Mouse (Mus musculus): ENCODE measurements around the gene Med26. TPM values are rescaled to one million over a fixed set of nuclear protein-coding genes. Genes with fewer than 3 reads are reported as not detected.
A peak's percentile ranks its signal among the peaks of the same experiment; 100 is the strongest.

Gene Med26
- polyA plus RNA-seq, 1 experiment, result 16.5 TPM

GRCm38 (mm10) chr8:72485456-72486199 lies 62.4 kb downstream of the Med26 start:
- DNase-seq (ENCODE audit: low read depth), result no peak
- TF ChIP-seq POLR2A (IDR thresholded peaks at IDR 0.05; ENCODE audit: borderline replicate concordance, extremely low read depth, insufficient read depth, insufficient read length, poor library complexity, severe bottlenecking) (no peak), CTCF (IDR thresholded peaks at IDR 0.05; ENCODE audit: borderline replicate concordance, extremely low read depth, insufficient read depth, insufficient read length) (no peak)

GRCm38 (mm10) chr8:72474826-72475546 lies 73.1 kb downstream of the Med26 start, which contains the start of gene Cherp:
TSS of gene Cherp (minus strand) at chr8:72475226.
- peak; percentile 100 for DNase-seq (ENCODE audit: low read depth)
- TF ChIP-seq CTCF (IDR thresholded peaks at IDR 0.05; ENCODE audit: borderline replicate concordance, extremely low read depth, insufficient read depth, insufficient read length) (no peak), POLR2A (IDR thresholded peaks at IDR 0.05; ENCODE audit: borderline replicate concordance, extremely low read depth, insufficient read depth, insufficient read length, poor library complexity, severe bottlenecking) (peak; percentile 55)

DNA sequence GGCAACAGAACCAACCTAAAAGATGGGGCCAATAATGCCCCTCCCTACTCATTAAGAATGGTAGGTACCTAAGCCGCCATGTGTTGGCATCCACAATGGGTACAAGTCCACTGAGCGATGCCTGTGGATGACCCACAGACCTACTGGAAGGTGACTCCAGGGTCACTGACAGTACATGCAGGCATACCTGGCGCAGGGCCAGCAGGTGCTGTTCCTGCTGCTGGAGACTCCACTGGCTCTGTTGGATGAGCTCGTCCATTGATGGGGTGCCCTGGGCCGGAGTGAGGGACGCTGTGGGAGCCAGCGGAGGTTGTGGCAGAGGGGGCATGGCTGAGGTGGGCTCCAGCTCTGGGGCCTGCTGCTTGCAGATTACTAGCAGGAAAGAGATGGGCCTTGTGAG lies 77.4 kb downstream of the Med26 start:
- no peak for DNase-seq (ENCODE audit: low read depth)
- TF ChIP-seq CTCF (IDR thresholded peaks at IDR 0.05; ENCODE audit: borderline replicate concordance, extremely low read depth, insufficient read depth, insufficient read length) (no peak), POLR2A (IDR thresholded peaks at IDR 0.05; ENCODE audit: borderline replicate concordance, extremely low read depth, insufficient read depth, insufficient read length, poor library complexity, severe bottlenecking) (no peak)

- no peak for DNase-seq (ENCODE audit: low read depth)
- TF ChIP-seq CTCF (IDR thresholded peaks at IDR 0.05; ENCODE audit: borderline replicate concordance, extremely low read depth, insufficient read depth, insufficient read length), result no peak
- no peak for TF ChIP-seq POLR2A (IDR thresholded peaks at IDR 0.05; ENCODE audit: borderline replicate concordance, extremely low read depth, insufficient read depth, insufficient read length, poor library complexity, severe bottlenecking)
Measured at GRCm38 (mm10) chr8:72469984-72470383, 78.1 kb downstream of the Med26 start.

- TF ChIP-seq CTCF (IDR thresholded peaks at IDR 0.05; ENCODE audit: borderline replicate concordance, extremely low read depth, insufficient read depth, insufficient read length), result no peak
- no peak for TF ChIP-seq POLR2A (IDR thresholded peaks at IDR 0.05; ENCODE audit: borderline replicate concordance, extremely low read depth, insufficient read depth, insufficient read length, poor library complexity, severe bottlenecking)
- no peak for DNase-seq (ENCODE audit: low read depth)
Measured at GRCm38 (mm10) chr8:72469243-72469642, 78.8 kb downstream of the Med26 start.

- DNase-seq (ENCODE audit: low read depth), result no peak
- TF ChIP-seq POLR2A (IDR thresholded peaks at IDR 0.05; ENCODE audit: borderline replicate concordance, extremely low read depth, insufficient read depth, insufficient read length, poor library complexity, severe bottlenecking), result no peak
Measured at GRCm38 (mm10) chr8:72464211-72464610, 83.9 kb downstream of the Med26 start.

DNA sequence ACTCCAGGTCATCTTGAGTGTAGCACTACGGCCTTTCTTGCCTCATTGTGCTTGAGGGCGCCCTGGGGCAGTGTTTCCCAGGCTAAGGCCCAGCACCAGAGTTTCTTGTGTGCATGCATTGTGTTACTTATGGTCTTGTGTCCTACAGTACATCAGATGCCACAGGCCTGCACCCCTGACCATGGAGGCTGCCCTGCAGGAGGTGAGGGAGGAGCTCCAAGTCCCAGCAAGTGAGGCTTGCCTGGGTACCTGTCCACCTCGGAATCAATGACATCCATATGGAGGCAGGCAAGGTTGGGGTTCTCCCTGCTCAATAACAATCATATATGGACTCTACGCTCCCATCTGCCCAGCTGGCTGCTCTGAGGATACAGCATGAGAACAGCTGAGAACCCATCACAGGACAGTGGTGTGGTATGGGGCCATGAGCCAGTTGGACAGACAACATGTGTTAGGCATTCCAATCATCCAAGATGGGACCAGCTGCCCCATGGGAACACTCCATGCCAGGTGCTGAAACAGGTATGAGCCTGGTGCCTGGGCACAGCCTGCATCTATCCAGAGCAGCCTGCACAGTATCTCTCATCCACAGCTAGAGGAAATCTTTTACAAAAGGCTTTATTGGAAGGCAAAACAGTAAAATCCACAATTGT lies 88.1 kb downstream of the Med26 start:
- TF ChIP-seq CTCF (IDR thresholded peaks at IDR 0.05; ENCODE audit: borderline replicate concordance, extremely low read depth, insufficient read depth, insufficient read length) (no peak), POLR2A (IDR thresholded peaks at IDR 0.05; ENCODE audit: borderline replicate concordance, extremely low read depth, insufficient read depth, insufficient read length, poor library complexity, severe bottlenecking) (no peak)
- no peak for DNase-seq (ENCODE audit: low read depth)

DNA sequence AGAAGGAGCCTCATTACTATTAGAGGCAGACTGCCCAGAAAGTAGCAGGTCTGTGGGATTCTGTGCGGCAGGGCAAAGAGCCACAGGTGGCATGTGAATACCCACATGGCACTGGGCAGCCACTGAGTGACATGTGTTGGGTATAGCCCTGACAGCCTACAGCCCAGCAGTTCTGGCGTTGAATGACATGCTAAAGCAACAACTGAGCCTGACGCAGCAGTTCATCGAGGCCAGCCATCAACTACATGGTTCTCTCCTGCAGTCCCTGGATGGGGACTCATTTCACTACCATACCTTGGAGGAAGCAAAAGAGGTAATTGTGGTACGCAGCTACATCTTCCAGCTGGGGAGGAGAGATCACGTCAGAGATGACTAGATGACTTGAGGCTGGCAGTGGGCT lies 89.6 kb downstream of the Med26 start:
- TF ChIP-seq CTCF (IDR thresholded peaks at IDR 0.05; ENCODE audit: borderline replicate concordance, extremely low read depth, insufficient read depth, insufficient read length) (no peak), POLR2A (IDR thresholded peaks at IDR 0.05; ENCODE audit: borderline replicate concordance, extremely low read depth, insufficient read depth, insufficient read length, poor library complexity, severe bottlenecking) (no peak)
- DNase-seq (ENCODE audit: low read depth), result no peak

DNA sequence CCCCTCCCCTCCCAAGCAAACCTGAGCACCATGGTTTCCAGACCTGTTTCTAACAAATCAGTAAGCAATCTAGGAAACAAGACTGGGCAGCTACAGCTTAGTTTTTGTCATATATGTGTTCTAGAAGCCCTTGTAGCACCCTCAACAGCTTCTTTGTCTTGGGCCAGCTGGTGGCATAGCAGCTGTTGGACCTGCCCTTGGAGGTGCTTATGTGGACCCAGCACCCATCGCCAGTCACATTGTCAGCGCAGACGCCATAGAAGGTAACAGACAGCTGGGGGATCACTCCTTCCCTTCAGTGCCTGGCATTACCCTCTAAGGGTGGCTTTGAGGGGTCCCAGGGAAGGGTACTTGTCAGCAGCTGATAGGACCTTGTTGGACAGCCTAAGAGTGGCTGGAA lies 90.3 kb downstream of the Med26 start:
- no peak for TF ChIP-seq CTCF (IDR thresholded peaks at IDR 0.05; ENCODE audit: borderline replicate concordance, extremely low read depth, insufficient read depth, insufficient read length)
- TF ChIP-seq POLR2A (IDR thresholded peaks at IDR 0.05; ENCODE audit: borderline replicate concordance, extremely low read depth, insufficient read depth, insufficient read length, poor library complexity, severe bottlenecking), result no peak
- DNase-seq (ENCODE audit: low read depth), result no peak

DNA sequence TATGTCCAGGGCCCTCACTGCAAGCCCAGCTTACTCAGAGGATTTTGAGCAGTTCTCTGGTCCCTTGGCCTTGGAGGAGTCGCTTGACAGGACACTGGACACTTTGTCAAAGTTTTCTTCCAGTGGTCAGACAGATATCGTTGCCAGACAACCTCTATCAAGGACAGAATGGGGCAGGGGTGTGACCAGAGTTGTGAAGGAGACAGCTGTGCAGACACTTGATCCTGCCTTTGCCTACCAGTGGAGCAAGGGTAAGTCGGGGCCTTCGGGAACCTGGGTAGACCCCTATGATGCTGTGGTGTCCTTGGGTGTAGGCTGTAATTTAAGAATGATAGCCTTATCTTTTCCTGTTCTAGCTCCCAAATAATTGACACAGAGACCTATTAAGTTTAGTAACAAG lies 92.8 kb downstream of the Med26 start:
- TF ChIP-seq POLR2A (IDR thresholded peaks at IDR 0.05; ENCODE audit: borderline replicate concordance, extremely low read depth, insufficient read depth, insufficient read length, poor library complexity, severe bottlenecking) (no peak), CTCF (IDR thresholded peaks at IDR 0.05; ENCODE audit: borderline replicate concordance, extremely low read depth, insufficient read depth, insufficient read length) (no peak)
- DNase-seq (ENCODE audit: low read depth), result no peak

- TF ChIP-seq POLR2A (IDR thresholded peaks at IDR 0.05; ENCODE audit: borderline replicate concordance, extremely low read depth, insufficient read depth, insufficient read length, poor library complexity, severe bottlenecking) (no peak), CTCF (IDR thresholded peaks at IDR 0.05; ENCODE audit: borderline replicate concordance, extremely low read depth, insufficient read depth, insufficient read length) (peak; percentile 1; the same call in 1 of the 2 replicates)
- no peak for DNase-seq (ENCODE audit: low read depth)
Measured at GRCm38 (mm10) chr8:72453904-72454303, 94.2 kb downstream of the Med26 start.
